Mouse (Mus musculus) pancreas, adult 10 weeks (tissue): ENCODE measurements around the gene Prp2. TPM values are rescaled to one million over a fixed set of nuclear protein-coding genes. Genes with fewer than 3 reads are reported as not detected.

ENCODE experiments used
- polyA plus RNA-seq: library from polyadenylated mRNA; stranded (reverse); fragments of 350-450 nt; fragmentation: Illumina TruSeq; extraction: RNeasy Lipid Tissue Mini Kit (QIAGEN cat#74804); gene quantifications from one replicate; pipeline ENCODE4 v1.2.3, GENCODE M21; 2015; ENCODE audit warnings: low read depth, low replicate concordance; ENCODE audit not compliant: insufficient read depth

The Prp2 gene
- not detected for polyA plus RNA-seq

DNA sequence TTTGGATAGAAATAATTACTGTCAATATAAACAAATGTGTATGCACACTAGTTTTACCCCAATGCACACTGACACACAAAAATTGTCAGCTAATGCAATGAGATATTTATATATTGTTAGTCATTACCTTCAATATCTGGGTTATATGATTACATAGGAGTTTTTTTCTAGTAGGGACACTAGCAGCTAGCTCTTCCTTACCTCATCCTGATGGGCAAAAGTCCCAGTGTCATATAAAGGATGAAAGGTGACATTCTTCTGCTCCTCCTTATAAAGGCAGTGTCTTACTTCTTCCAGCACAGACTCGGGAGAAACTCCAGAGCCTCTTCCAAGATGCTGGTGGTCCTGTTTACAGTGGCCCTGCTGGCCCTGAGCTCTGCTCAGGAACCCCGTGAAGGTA is at the start of gene Prp2:
Prp2 (plus strand) TSS at position 301 of the 400 bp plus-strand sequence.

DNA sequence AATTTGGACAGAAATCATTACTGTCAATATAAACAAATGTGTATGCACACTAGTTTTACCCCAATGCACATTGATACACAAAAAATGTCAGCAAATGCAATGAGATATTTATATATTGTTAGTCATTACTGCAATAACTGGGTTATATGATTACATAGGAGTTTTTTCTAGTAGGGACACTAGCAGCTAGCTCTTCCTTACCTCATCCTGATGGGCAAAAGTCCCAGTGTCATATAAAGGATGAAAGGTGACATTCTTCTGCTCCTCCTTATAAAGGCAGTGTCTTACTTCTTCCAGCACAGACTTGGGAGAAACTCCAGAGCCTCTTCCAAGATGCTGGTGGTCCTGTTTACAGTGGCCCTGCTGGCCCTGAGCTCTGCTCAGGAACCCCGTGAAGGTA is 26.2 kb upstream of the Prp2 start, which contains the start of gene Prh1:
Prh1 (plus strand) TSS at position 301 of the 400 bp plus-strand sequence.

Other genes starting within 250 kb of the Prp2 start
- gene Gm8882, start 231.8 kb upstream of the Prp2 start, polyA plus RNA-seq = not detected
- gene Prh1, start 26.1 kb upstream of the Prp2 start, polyA plus RNA-seq = not detected
- gene A630073D07Rik, start 55.6 kb downstream of the Prp2 start, polyA plus RNA-seq = not detected
- not detected for gene Tas2r120, start 61.0 kb downstream of the Prp2 start, polyA plus RNA-seq
- not detected for gene Tas2r121, start 105.1 kb downstream of the Prp2 start, polyA plus RNA-seq
- gene Tas2r122, start 116.0 kb downstream of the Prp2 start, polyA plus RNA-seq = not detected
- not detected for gene Tas2r115, start 142.1 kb downstream of the Prp2 start, polyA plus RNA-seq
- not detected for gene Tas2r124, start 158.8 kb downstream of the Prp2 start, polyA plus RNA-seq
- gene Tas2r102, start 166.2 kb downstream of the Prp2 start, polyA plus RNA-seq = not detected
- not detected for gene Tas2r136, start 182.2 kb downstream of the Prp2 start, polyA plus RNA-seq
- not detected for gene Tas2r117, start 206.9 kb downstream of the Prp2 start, polyA plus RNA-seq